Comparison of ENCODE assay signal across 8 mouse cellular contexts in the genomic region with DNA sequence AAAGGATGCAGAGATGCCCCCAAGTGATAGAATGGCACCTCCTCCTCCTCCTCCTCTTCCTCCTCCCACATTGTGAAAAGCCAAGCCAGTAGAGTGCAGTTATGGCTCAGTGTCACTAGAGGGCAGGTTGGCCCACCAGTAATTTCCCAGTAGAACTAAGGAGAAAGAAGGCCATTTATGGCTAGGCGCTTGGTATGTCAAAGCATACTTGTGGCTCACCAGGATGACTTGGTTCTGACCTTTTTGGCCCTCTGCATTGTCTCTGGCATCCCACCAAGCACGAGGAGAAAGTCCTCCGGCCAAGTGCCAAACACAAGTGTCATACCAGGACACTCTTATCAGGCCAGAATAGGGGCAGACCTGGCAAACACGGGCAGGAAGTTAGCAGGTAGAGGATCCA. TPM values are rescaled to one million over a fixed set of nuclear protein-coding genes. Genes with fewer than 3 reads are reported as not detected.
DNase-seq lines count a peak whose midpoint lies in the region; TF ChIP-seq lines count a peak whose summit lies in the region.

No protein-coding gene starts in this region.

- H3K36me3 ChIP-seq in spleen, adult 2 months (ENCODE audit: control insufficient read depth, insufficient read depth, low read length) = peaks cover 4% of the 10 kb centered on the region; the same call in 1 of the 2 replicates

- H3K27me3 ChIP-seq in cerebellum, adult 2 months (ENCODE audit: control insufficient read depth, insufficient read depth, low read length) = no peaks in the 10 kb centered on the region; the same call in 1 of the 2 replicates
- peaks cover 8% of the 10 kb centered on the region for H3K27me3 ChIP-seq in spleen, adult 2 months (ENCODE audit: control insufficient read depth, insufficient read depth, low read length)

- peak in 1 of 2 experiments; percentile 17 for DNase-seq in cerebellum, adult 2 months
- no peak for DNase-seq in cerebellum, adult 11-12 months
- peak in 1 of 2 experiments; percentile 19 for DNase-seq in spleen, adult 2 months (ENCODE audit: low read depth in 1 of 2, low spot score in 2 of 2)
- DNase-seq in spleen, adult 12 weeks (ENCODE audit: low spot score) = no peak
- peak; percentile 81 for DNase-seq in embryo, embryonic 10 days (ENCODE audit: low spot score)
- peak; percentile 68 to 75 for DNase-seq in kidney, adult 8-10 months
- peak; percentile 50 for DNase-seq in lung, adult 2 months
- DNase-seq in spleen, postnatal 14 days (ENCODE audit: low spot score in 2 of 2) = peak; percentile 26 to 31

- H3K27ac ChIP-seq in cerebellum, adult 2 months (ENCODE audit: insufficient read depth, low read length) = no peak overlapping the region
- H3K27ac ChIP-seq in spleen, adult 2 months (ENCODE audit: insufficient read depth, low read length) = no peak overlapping the region

- TF ChIP-seq CTCF in cerebellum, adult 2 months (IDR thresholded peaks at IDR 0.05; ENCODE audit: borderline replicate concordance, insufficient read depth, low read depth, low read length) = peak; percentile 68
- peak; percentile 54; the same call in 1 of the 2 replicates for TF ChIP-seq CTCF in spleen, adult 2 months (IDR thresholded peaks at IDR 0.05; ENCODE audit: extremely low read depth, insufficient read depth, insufficient read length, insufficient replicate concordance)
- TF ChIP-seq CTCF in lung, adult 2 months (IDR thresholded peaks at IDR 0.05; ENCODE audit: insufficient read depth, low read length) = peak; percentile 65

- WGBS in cerebellum, adult 2 months = 32% methylated on average over 4 of the region's 4 CpGs
- 38% methylated on average over 4 of the region's 4 CpGs for WGBS in spleen, adult 2 months
- 30% methylated on average over 4 of the region's 4 CpGs for WGBS in lung, adult 2 months

- no peak for TF ChIP-seq POLR2A in cerebellum, adult 2 months (IDR thresholded peaks at IDR 0.05; ENCODE audit: borderline replicate concordance, insufficient read depth, low read length)
- no peak for TF ChIP-seq POLR2A in spleen, adult 2 months (IDR thresholded peaks at IDR 0.05; ENCODE audit: low read depth, low read length)
- no peak for TF ChIP-seq POLR2A in lung, adult 2 months (IDR thresholded peaks at IDR 0.05; ENCODE audit: borderline replicate concordance, extremely low read depth, low read depth, low read length)

- no peak overlapping the region for H3K4me3 ChIP-seq in cerebellum, adult 2 months (replicated peaks; ENCODE audit: insufficient read depth, low read depth, low read length)
- H3K4me3 ChIP-seq in spleen, adult 2 months (ENCODE audit: extremely low read depth, insufficient read depth, insufficient read length) = no peak overlapping the region
- H3K4me3 ChIP-seq in lung, adult 2 months (replicated peaks; ENCODE audit: extremely low read depth, low read depth, low read length) = no peak overlapping the region

- H3K4me1 ChIP-seq in cerebellum, adult 2 months (ENCODE audit: control insufficient read depth, insufficient read depth, low read length) = no peaks in the 10 kb centered on the region
- no peaks in the 10 kb centered on the region for H3K4me1 ChIP-seq in spleen, adult 2 months (ENCODE audit: control insufficient read depth, insufficient read depth, insufficient read length)
- H3K4me1 ChIP-seq in lung, adult 2 months (ENCODE audit: control insufficient read depth, insufficient read depth, low read length) = no peaks in the 10 kb centered on the region

RNA-seq across cellular contexts. Expression of a gene that starts 4.5 kb away (rescaled TPM):
- polyA plus RNA-seq in cerebellum, adult 2 months (2012; rRNA removed) = 39.3 and 46.3 TPM in 2 replicates
- polyA plus RNA-seq in spleen, adult 2 months (2012; rRNA removed) = 28.6 and 29.7 TPM in 2 replicates
- polyA plus RNA-seq in lung, adult 2 months (2012; rRNA removed) = 21.2 and 33.6 TPM in 2 replicates

Comparison
In these comparisons a context has a peak if more than half of its experiments do, and no peak if none do; other contexts are left out.
1. DNase-seq: peak in embryo, embryonic 10 days (single experiment), kidney, adult 8-10 months (2 of 2), lung, adult 2 months (single experiment) and spleen, postnatal 14 days (2 of 2); none in cerebellum, adult 11-12 months (single experiment) and spleen, adult 12 weeks (single experiment).
2. Peak in every context shown above with its lines, with median percentiles within 50 percentile points of each other: CTCF ChIP-seq.